Mouse (Mus musculus) myocyte (in vitro differentiated cells): ENCODE results near the gene Coro2b.

Experiments
- CEBPB ChIP-seq: IDR thresholded peaks from 2 replicates; pipeline ENCODE4 v1.6.1; 2011; ENCODE audit warnings: mild to moderate bottlenecking, moderate library complexity; ENCODE audit not compliant: poor library complexity, insufficient read depth, severe bottlenecking
- MAX ChIP-seq: IDR thresholded peaks from one replicate; pipeline ENCODE4 v1.6.1; 2011; ENCODE audit warnings: low read depth, mild to moderate bottlenecking, control low read depth
- MYOD1 ChIP-seq, 3 experiments: IDR thresholded peaks; one replicate each; pipeline ENCODE4 v1.6.1; 2011; ENCODE audit warnings: control low read depth in 2 of 3, low read depth in 2 of 3, mild to moderate bottlenecking in 2 of 3, moderate library complexity in 1 of 3; ENCODE audit not compliant: insufficient read length in 2 of 3, control insufficient read depth in 1 of 3
- POLR2A ChIP-seq: IDR thresholded peaks from one replicate; pipeline ENCODE4 v1.6.1; 2011; ENCODE audit warnings: low read depth, mild to moderate bottlenecking, control low read depth, moderate library complexity; ENCODE audit not compliant: insufficient read length
- POLR2AphosphoS2 ChIP-seq: IDR thresholded peaks from one replicate; pipeline ENCODE4 v1.6.1; 2011; ENCODE audit warnings: low read depth, control low read depth; ENCODE audit not compliant: insufficient read length
- SRF ChIP-seq: IDR thresholded peaks from one replicate; pipeline ENCODE4 v1.6.1; 2011; ENCODE audit warnings: low read depth; ENCODE audit not compliant: control insufficient read depth, insufficient read length
- TCF12 ChIP-seq: IDR thresholded peaks from one replicate; pipeline ENCODE4 v1.6.1; 2011; ENCODE audit warnings: mild to moderate bottlenecking, control low read depth; ENCODE audit not compliant: poor library complexity, insufficient read depth, severe bottlenecking
- USF1 ChIP-seq: IDR thresholded peaks from one replicate; pipeline ENCODE4 v1.6.1; 2011; ENCODE audit warnings: low read depth, mild to moderate bottlenecking, control low read depth, moderate library complexity

GRCm38 (mm10) chr9:62471041-62471440, 65.8 kb downstream of the Coro2b start:
- TF ChIP-seq MYOD1 (IDR thresholded peaks at IDR 0.05; ENCODE audit: control insufficient read depth in 1 of 3, insufficient read length in 2 of 3, low read depth in 2 of 3) (no peak), POLR2AphosphoS2 (no peak), POLR2A (no peak), TCF12 (no peak), USF1 (no peak), CEBPB (no peak), MAX (no peak), SRF (no peak)
